Mouse (Mus musculus) lung, postnatal 0 days (tissue): ENCODE results near the gene Nudt17.

Source experiments
- CTCF ChIP-seq: IDR thresholded peaks from 2 replicates; pipeline ENCODE4 v1.5.1; 2016; ENCODE audit warnings: antibody characterized with exemption, mild to moderate bottlenecking
- EP300 ChIP-seq: IDR thresholded peaks from 2 replicates; pipeline ENCODE4 v1.6.1; 2016; ENCODE audit warnings: antibody characterized with exemption, mild to moderate bottlenecking, control low read depth

DNA sequence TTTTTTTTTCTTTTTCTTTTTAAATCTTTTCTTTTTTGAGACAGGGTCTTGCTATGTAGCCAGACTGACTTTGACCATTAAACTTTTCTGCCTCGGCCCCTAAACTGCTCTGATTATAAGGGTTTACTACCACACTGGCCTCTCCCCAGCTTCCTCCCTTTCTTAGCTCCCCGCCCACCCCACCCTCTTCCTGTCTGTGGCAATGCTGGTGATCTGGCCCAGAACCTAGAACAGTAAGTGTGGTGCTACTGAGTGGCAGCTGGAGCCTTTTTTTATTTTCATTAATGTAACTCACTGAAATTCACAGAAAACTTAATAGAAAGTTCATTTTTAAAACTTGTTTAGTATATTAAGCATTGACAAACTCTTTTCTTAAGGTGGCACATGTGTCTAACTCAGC is 7.5 kb upstream of the Nudt17 start:
- TF ChIP-seq EP300: no peak
- no peak for TF ChIP-seq CTCF
